Mouse (Mus musculus) hindbrain, embryonic 16.5 days (tissue): ENCODE results near the gene Tpd52l2. TPM values are rescaled to one million over a fixed set of nuclear protein-coding genes. Genes with fewer than 3 reads are reported as not detected.
A peak's percentile ranks its signal among the peaks of the same experiment; 100 is the strongest.

ENCODE experiments used
- ATAC-seq: fragments of 200-750 bp; cut with Nextera tagmentation; 2 replicates; pipeline ENCODE4 v1.8.0; 2017; ENCODE audit warnings: moderate TSS enrichment, moderate library complexity
- H3K27ac ChIP-seq: fragments of 300-500 bp; sonication (generic); 2 replicates; pipeline ENCODE4 v1.5.1; 2014; ENCODE audit warnings: low read depth, mild to moderate bottlenecking, control low read depth, low read length, moderate library complexity
- H3K27me3 ChIP-seq: fragments of 300-500 bp; sonication (generic); replicated peaks from 2 replicates; pipeline ENCODE4 v1.6.1; 2014; ENCODE audit warnings: low read length; ENCODE audit not compliant: control insufficient read depth, insufficient read depth
- H3K36me3 ChIP-seq: fragments of 300-500 bp; sonication (generic); 2 replicates; pipeline ENCODE4 v1.6.1; 2014; ENCODE audit warnings: mild to moderate bottlenecking, low read length, moderate library complexity, mixed read lengths; ENCODE audit not compliant: control insufficient read depth, insufficient read depth
- H3K4me1 ChIP-seq: fragments of 300-500 bp; sonication (generic); 2 replicates; pipeline ENCODE4 v1.6.1; 2014; ENCODE audit warnings: low read depth, low read length; ENCODE audit not compliant: control insufficient read depth, insufficient read depth
- H3K4me2 ChIP-seq: fragments of 300-500 bp; sonication (generic); 2 replicates; pipeline ENCODE4 v1.6.1; 2014; ENCODE audit warnings: mild to moderate bottlenecking, low read length, control low read depth, moderate library complexity
- H3K4me3 ChIP-seq: fragments of 300-500 bp; sonication (generic); 2 replicates; pipeline ENCODE4 v1.5.1; 2014; ENCODE audit warnings: mild to moderate bottlenecking, low read length, control low read depth, moderate library complexity
- H3K9ac ChIP-seq: fragments of 300-500 bp; sonication (generic); 2 replicates; pipeline ENCODE4 v1.6.1; 2014; ENCODE audit warnings: low read depth, mild to moderate bottlenecking, control low read depth, low read length, moderate library complexity
- H3K9me3 ChIP-seq: fragments of 300-500 bp; sonication (generic); 2 replicates; pipeline ENCODE4 v1.6.1; 2014; ENCODE audit warnings: mild to moderate bottlenecking, low read length, moderate library complexity; ENCODE audit not compliant: control insufficient read depth
- WGBS: fragments of 180-500 bp; shearing (Covaris S2); extraction: QIAGEN DNeasy Blood & Tissue Kit; methylation state at CpG from one replicate; pipeline ENCODE4 v1.1.7; 2014; 5-methylcytosine and 5-hydroxymethylcytosine counted together
- polyA plus RNA-seq: library from polyadenylated mRNA; unstranded; fragments of >200 nt; fragmentation: Nextera tagmentation; extraction: Ambion mirVana; gene quantifications from 2 replicates; pipeline ENCODE4 v1.2.1, GENCODE M21; 2015

Tpd52l2 gene
- polyA plus RNA-seq, 1 experiment from 2014 or later = 121 TPM

GRCm38 (mm10) chr2:181522811-181523210, 25.9 kb downstream of the Tpd52l2 start:
- Histone ChIP-seq H3K9ac (no peak overlapping the region), H3K27ac (no peak overlapping the region), H3K4me2 (no peak overlapping the region), H3K27me3 (no peaks in the 10 kb centered on the region), H3K36me3 (no peaks in the 10 kb centered on the region), H3K9me3 (no peaks in the 10 kb centered on the region), H3K4me1 (peaks cover 22% of the 10 kb centered on the region), H3K4me3 (no peak overlapping the region)
- ATAC-seq = no peak
- WGBS = 75% methylated on average over 5 of the region's 5 CpGs

GRCm38 (mm10) chr2:181525526-181525925, 28.6 kb downstream of the Tpd52l2 start:
- H3K9ac ChIP-seq = no peak overlapping the region
- no peaks in the 10 kb centered on the region for H3K36me3 ChIP-seq
- 94% methylated on average over 5 of the region's 5 CpGs for WGBS
- no peaks in the 10 kb centered on the region for H3K9me3 ChIP-seq
- no peaks in the 10 kb centered on the region for H3K27me3 ChIP-seq
- peaks cover 13% of the 10 kb centered on the region for H3K4me1 ChIP-seq
- H3K4me3 ChIP-seq = no peak overlapping the region
- no peak for ATAC-seq
- H3K4me2 ChIP-seq = no peak overlapping the region
- no peak overlapping the region for H3K27ac ChIP-seq

GRCm38 (mm10) chr2:181529076-181529475, 32.1 kb downstream of the Tpd52l2 start:
- Histone ChIP-seq H3K4me1 (no peaks in the 10 kb centered on the region), H3K27ac (no peak overlapping the region), H3K36me3 (no peaks in the 10 kb centered on the region), H3K4me2 (no peak overlapping the region), H3K4me3 (no peak overlapping the region), H3K9me3 (no peaks in the 10 kb centered on the region), H3K27me3 (no peaks in the 10 kb centered on the region), H3K9ac (no peak overlapping the region)
- no peak for ATAC-seq
- 86% methylated on average over 1 of the region's 1 CpGs for WGBS

- Histone ChIP-seq H3K36me3 (no peaks in the 10 kb centered on the region), H3K4me1 (peaks cover 2% of the 10 kb centered on the region), H3K4me2 (no peak overlapping the region), H3K9me3 (no peaks in the 10 kb centered on the region), H3K4me3 (no peak overlapping the region), H3K27me3 (no peaks in the 10 kb centered on the region), H3K9ac (no peak overlapping the region), H3K27ac (no peak overlapping the region)
- WGBS = 95% methylated on average over 3 of the region's 3 CpGs
- ATAC-seq = no peak
Observed at GRCm38 (mm10) chr2:181532589-181532988, 35.6 kb downstream of the Tpd52l2 start.

- H3K36me3 ChIP-seq = no peaks in the 10 kb centered on the region
- peaks cover 7% of the 10 kb centered on the region for H3K4me1 ChIP-seq
- H3K27me3 ChIP-seq = no peaks in the 10 kb centered on the region
- no peaks in the 10 kb centered on the region for H3K9me3 ChIP-seq
- H3K4me3 ChIP-seq = no peak overlapping the region
- ATAC-seq = no peak
- no peak overlapping the region for H3K9ac ChIP-seq
- no peak overlapping the region for H3K4me2 ChIP-seq
- WGBS = 88% methylated on average over 2 of the region's 2 CpGs
- H3K27ac ChIP-seq = no peak overlapping the region
Observed at GRCm38 (mm10) chr2:181536410-181536809, 39.5 kb downstream of the Tpd52l2 start.

GRCm38 (mm10) chr2:181537444-181538047, 40.6 kb downstream of the Tpd52l2 start:
- no peak overlapping the region for H3K4me2 ChIP-seq
- no peaks in the 10 kb centered on the region for H3K36me3 ChIP-seq
- H3K27ac ChIP-seq = peak overlapping the region; percentile 48
- H3K27me3 ChIP-seq = no peaks in the 10 kb centered on the region
- H3K4me1 ChIP-seq = peaks cover 7% of the 10 kb centered on the region
- H3K4me3 ChIP-seq = no peak overlapping the region
- peak; percentile 76 for ATAC-seq
- no peak overlapping the region for H3K9ac ChIP-seq
- 69% methylated on average over 2 of the region's 2 CpGs for WGBS
- H3K9me3 ChIP-seq = no peaks in the 10 kb centered on the region

GRCm38 (mm10) chr2:181541761-181542380, 44.9 kb downstream of the Tpd52l2 start:
- H3K9ac ChIP-seq = no peak overlapping the region
- H3K9me3 ChIP-seq = no peaks in the 10 kb centered on the region

GRCm38 (mm10) chr2:181546142-181546541, 49.2 kb downstream of the Tpd52l2 start:
- no peak overlapping the region for H3K4me3 ChIP-seq
- no peak overlapping the region for H3K9ac ChIP-seq
- no peaks in the 10 kb centered on the region for H3K9me3 ChIP-seq
- no peaks in the 10 kb centered on the region for H3K4me1 ChIP-seq
- ATAC-seq = no peak
- H3K27ac ChIP-seq = no peak overlapping the region
- WGBS = 97% methylated on average over 7 of the region's 7 CpGs
- peaks cover 32% of the 10 kb centered on the region for H3K36me3 ChIP-seq
- no peak overlapping the region for H3K4me2 ChIP-seq
- no peaks in the 10 kb centered on the region for H3K27me3 ChIP-seq

More at GRCm38 (mm10) chr2:181541761-181542380, 44.9 kb downstream of the Tpd52l2 start:
- no peak for ATAC-seq
- peaks cover 7% of the 10 kb centered on the region for H3K4me1 ChIP-seq
- no peak overlapping the region for H3K4me3 ChIP-seq
- no peaks in the 10 kb centered on the region for H3K27me3 ChIP-seq
- H3K4me2 ChIP-seq = no peak overlapping the region
- H3K36me3 ChIP-seq = peaks cover under 1% of the 10 kb centered on the region; the same call in 1 of the 2 replicates
- WGBS = 98% methylated on average over 6 of the region's 6 CpGs
- H3K27ac ChIP-seq = no peak overlapping the region

- WGBS = 71% methylated on average over 1 of the region's 1 CpGs
- H3K36me3 ChIP-seq = peaks cover 43% of the 10 kb centered on the region
Observed at GRCm38 (mm10) chr2:181548227-181548626, 51.3 kb downstream of the Tpd52l2 start.

More at GRCm38 (mm10) chr2:181548227-181548626, 51.3 kb downstream of the Tpd52l2 start:
- no peak overlapping the region for H3K9ac ChIP-seq
- H3K9me3 ChIP-seq = no peaks in the 10 kb centered on the region
- no peak overlapping the region for H3K27ac ChIP-seq
- ATAC-seq = no peak
- H3K4me3 ChIP-seq = no peak overlapping the region
- H3K4me2 ChIP-seq = no peak overlapping the region
- H3K4me1 ChIP-seq = no peaks in the 10 kb centered on the region
- no peaks in the 10 kb centered on the region for H3K27me3 ChIP-seq
